Mouse (Mus musculus) liver, embryonic 13.5 days (tissue): ENCODE measurements around the gene Zfp951. TPM values are rescaled to one million over a fixed set of nuclear protein-coding genes. Genes with fewer than 3 reads are reported as not detected.
"Not testable (repeated sequence)": the region's sequence is repeated elsewhere in the genome, so short reads cannot be mapped to it uniquely, and the experiment has no call there.

Experiments
- ATAC-seq: fragments of 200-750 bp; cut with Nextera tagmentation; 2 replicates; pipeline ENCODE4 v1.8.0; 2017; ENCODE audit warnings: low read depth, mild to moderate bottlenecking, moderate number of reproducible peaks, moderate library complexity
- DNase-seq: peaks from one replicate; pipeline ENCODE4 v3.0.0; 2022
- H3K27ac ChIP-seq: fragments of 300-500 bp; sonication (generic); 2 replicates; pipeline ENCODE4 v1.5.1; 2015; ENCODE audit warnings: moderate library complexity, mild to moderate bottlenecking, inconsistent platforms
- H3K27me3 ChIP-seq: fragments of 300-500 bp; sonication (generic); 2 replicates; pipeline ENCODE4 v1.6.1; 2015; ENCODE audit warnings: mild to moderate bottlenecking, inconsistent platforms
- H3K36me3 ChIP-seq: fragments of 300-500 bp; sonication (generic); 2 replicates; pipeline ENCODE4 v1.6.1; 2015; ENCODE audit warnings: mild to moderate bottlenecking, inconsistent platforms
- H3K4me1 ChIP-seq: fragments of 300-500 bp; sonication (generic); replicated peaks from 2 replicates; pipeline ENCODE4 v1.6.1; 2015; ENCODE audit warnings: inconsistent platforms
- H3K4me2 ChIP-seq: fragments of 300-500 bp; sonication (generic); 2 replicates; pipeline ENCODE4 v1.6.1; 2015; ENCODE audit warnings: inconsistent platforms, mild to moderate bottlenecking, moderate library complexity
- H3K4me3 ChIP-seq: fragments of 300-500 bp; sonication (generic); replicated peaks from 2 replicates; pipeline ENCODE4 v1.5.1; 2015; ENCODE audit warnings: mild to moderate bottlenecking, inconsistent platforms
- H3K9ac ChIP-seq: fragments of 300-500 bp; sonication (generic); 2 replicates; pipeline ENCODE4 v1.6.1; 2015; ENCODE audit warnings: mild to moderate bottlenecking, inconsistent platforms
- H3K9me3 ChIP-seq: fragments of 300-500 bp; sonication (generic); replicated peaks from 2 replicates; pipeline ENCODE4 v1.6.1; 2016; ENCODE audit warnings: inconsistent platforms
- WGBS: fragments of 180-500 bp; shearing (Covaris S2); methylation state at CpG from one replicate; pipeline ENCODE4 v1.1.7; 2015; ENCODE audit not compliant: insufficient replicate concordance; 5-methylcytosine and 5-hydroxymethylcytosine counted together
- polyA plus RNA-seq: library from polyadenylated mRNA; unstranded; fragments of >200 nt; fragmentation: Nextera tagmentation; extraction: Ambion mirVana; gene quantifications from 2 replicates; pipeline ENCODE4 v1.2.1, GENCODE M21; 2015

Zfp951 gene
- 1.0 and 1.5 TPM in 2 replicates for polyA plus RNA-seq

DNA sequence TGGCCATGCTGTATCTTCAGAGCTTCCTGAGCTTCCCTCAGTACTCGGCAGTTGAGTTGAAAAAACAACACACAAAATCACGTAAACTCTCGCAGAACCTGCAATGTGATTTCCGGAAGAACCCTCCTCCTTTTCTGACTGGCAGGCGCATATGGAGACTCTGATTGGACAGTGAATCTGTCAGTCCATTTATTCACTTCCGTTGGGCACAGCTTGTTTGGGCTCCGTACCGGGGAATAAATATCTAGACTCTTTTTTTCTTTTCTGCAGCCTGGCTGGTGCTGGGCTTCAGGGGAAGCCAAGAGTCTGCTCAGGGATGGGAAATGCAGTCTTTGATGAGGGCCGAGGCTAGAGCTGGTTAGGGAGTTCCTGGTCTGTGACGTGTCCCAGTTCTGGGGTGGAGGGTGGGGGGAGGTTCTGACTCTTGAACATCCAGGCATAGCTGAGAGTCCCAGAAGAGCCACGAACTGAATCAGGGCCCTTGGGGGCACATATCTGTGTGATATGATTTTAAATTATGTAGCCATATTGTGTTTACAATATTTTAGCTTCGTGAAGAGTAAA lies at the start of gene Zfp951:
Gene Zfp951, minus strand, starts transcription at position 109 of the 564 bp plus-strand sequence.
- peak; percentile 14 for DNase-seq
- peak within 1 kb of the TSS; percentile 39 for H3K4me2 ChIP-seq
- H3K27ac ChIP-seq, H3K36me3 ChIP-seq, H3K27me3 ChIP-seq, H3K4me1 ChIP-seq, H3K9me3 ChIP-seq, H3K9ac ChIP-seq: not testable (repeated sequence)
- peak within 1 kb of the TSS; percentile 41 for H3K4me3 ChIP-seq
- peak; percentile 95 for ATAC-seq
- 27% methylated on average over 11 of the region's 12 CpGs for WGBS

DNA sequence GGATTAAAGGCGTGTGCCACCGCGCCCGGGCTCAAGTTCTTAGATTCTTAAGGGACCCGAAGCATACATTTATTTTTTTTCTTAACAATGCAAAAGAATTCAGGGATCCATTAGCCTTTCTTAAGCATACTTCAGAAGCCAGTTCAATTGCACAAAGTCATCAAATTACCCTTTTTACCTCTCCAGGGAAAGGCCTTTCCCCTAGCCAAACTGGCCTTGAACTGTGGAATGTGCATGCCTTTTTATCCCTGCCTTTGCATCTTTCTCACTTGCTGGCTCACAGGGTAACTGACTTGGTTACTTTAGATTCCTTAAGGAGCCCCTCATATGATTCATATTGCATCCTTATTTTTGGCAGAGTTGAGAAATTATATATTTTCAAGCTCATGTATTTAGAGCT lies 46.7 kb upstream of the Zfp951 start:
- not testable (repeated sequence) for H3K4me1 ChIP-seq, H3K36me3 ChIP-seq, H3K27me3 ChIP-seq, ATAC-seq, H3K9me3 ChIP-seq, DNase-seq, H3K4me3 ChIP-seq, H3K4me2 ChIP-seq, H3K27ac ChIP-seq, H3K9ac ChIP-seq
- WGBS, result 72% methylated on average over 5 of the region's 5 CpGs

DNA sequence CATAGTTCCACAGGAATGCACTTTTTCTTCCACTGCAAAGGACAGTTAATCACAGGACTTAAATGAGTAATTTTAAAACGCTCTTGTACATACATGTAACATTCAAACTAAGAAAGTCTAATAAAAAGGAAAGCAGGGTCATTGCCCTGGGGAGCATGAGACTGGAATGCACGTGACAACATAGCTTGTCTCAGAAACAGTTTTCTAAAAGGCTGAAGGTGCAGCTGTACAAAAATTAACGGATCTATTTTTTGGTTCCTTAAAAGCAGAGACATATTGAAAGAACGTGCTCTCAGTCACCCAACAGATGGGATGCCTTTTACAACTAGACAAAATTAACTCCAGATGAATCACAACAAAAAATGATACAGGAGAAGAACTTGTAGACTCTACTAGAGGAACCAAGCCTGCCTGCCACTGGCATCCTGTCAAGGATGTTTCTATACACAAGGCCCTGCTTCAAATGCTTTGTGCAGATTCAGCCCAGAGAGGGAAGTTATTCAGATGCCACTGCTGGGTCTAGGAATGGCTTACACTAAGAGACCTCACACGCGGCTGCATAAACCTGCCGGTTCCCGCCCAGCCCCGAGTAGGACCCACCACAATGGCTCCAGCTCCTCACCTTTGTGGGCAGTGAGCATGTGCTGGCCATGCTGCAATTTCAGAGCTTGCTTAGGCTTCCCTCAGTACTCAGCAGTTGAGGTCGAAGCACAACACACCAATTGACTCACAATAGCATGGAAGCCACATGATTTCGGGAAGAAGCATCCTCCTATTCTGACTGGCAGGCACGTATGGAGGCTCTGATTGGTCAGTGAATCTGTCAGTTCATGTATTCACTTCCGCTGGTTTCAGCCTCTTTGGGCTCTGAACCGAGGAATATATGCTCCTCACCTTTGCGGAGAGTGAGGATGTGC lies 567 bp downstream of the Zfp951 start:
- H3K4me3 ChIP-seq, result peak overlapping the region; percentile 41
- H3K9me3 ChIP-seq, H3K4me1 ChIP-seq, H3K36me3 ChIP-seq, H3K27me3 ChIP-seq, H3K27ac ChIP-seq, H3K9ac ChIP-seq: not testable (repeated sequence)
- peak overlapping the region; percentile 39 for H3K4me2 ChIP-seq
- DNase-seq (peak; percentile 0), ATAC-seq (peak; percentile 85)
- 34% methylated on average over 10 of the region's 15 CpGs for WGBS

DNA sequence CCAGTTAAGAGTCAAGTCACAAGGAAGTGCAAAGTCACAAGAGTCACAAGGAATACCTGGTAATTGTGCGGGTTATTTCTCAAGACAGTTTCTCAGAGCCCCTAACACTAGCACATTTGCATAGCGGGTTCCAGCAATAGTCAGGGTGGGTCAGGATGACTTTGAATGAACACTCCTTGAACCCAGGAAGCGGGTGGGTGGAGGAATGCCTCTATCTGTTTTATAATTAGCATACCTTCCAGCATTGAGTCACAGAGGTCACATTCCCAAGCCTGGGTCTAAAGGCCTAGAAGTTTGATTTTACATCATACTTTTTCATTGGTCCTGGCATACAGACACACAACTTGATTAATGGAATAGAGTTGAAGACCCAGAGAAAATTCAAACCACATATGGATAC lies 5.3 kb downstream of the Zfp951 start:
- H3K27me3 ChIP-seq, DNase-seq, ATAC-seq, H3K4me2 ChIP-seq, H3K27ac ChIP-seq, H3K9me3 ChIP-seq, H3K4me3 ChIP-seq, H3K36me3 ChIP-seq, H3K9ac ChIP-seq, H3K4me1 ChIP-seq: not testable (repeated sequence)
- 56% methylated on average over 3 of the region's 3 CpGs for WGBS

DNA sequence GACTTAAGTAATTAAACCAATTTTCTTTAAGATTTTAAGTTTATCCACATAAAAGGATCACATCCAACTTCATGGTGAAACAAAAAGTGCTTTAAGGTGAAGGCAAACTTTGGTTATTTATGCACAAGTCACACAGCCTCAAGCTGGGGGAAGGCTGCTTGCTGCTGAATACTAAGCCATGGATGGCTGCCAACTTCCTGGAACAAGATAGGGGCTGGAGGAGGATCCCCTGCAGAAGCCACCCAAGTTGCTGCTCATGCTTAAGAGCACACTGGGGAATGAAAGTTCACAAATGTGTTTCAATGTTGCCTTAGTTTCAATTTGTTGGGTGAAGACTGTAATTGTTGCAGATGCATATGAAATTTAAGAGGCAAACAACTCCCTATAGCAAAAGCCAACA lies 26.5 kb downstream of the Zfp951 start:
- Histone ChIP-seq H3K36me3 (peaks cover 5% of the 10 kb centered on the region), H3K4me2 (no peak overlapping the region), H3K4me1 (no peaks in the 10 kb centered on the region), H3K27me3 (no peaks in the 10 kb centered on the region), H3K27ac (no peak overlapping the region), H3K9ac (no peak overlapping the region), H3K4me3 (no peak overlapping the region), H3K9me3 (peaks cover 20% of the 10 kb centered on the region; the same call in 1 of the 2 replicates)
- no peak for ATAC-seq
- no peak for DNase-seq

DNA sequence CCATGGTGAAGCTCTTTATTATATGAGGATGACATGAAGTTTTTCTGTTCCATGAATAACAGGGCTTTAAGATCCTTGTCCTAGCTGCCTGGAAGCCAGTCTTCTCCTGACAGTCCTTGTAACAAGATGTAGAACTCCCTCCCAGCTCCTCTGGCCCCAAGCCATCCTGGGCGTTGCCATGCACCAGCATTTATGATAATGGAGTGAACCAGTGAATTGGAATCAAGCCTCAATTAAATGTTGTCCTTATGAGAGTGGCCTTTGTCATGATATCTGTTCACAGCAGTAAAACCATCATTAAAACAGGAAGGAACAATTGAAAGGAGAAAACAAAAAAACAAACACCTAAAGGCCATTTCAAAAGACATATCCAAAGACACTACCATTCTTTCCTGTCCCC lies 30.3 kb downstream of the Zfp951 start:
- H3K9me3 ChIP-seq, result peaks cover 40% of the 10 kb centered on the region
- H3K9ac ChIP-seq, result no peak overlapping the region
- H3K4me1 ChIP-seq, result no peaks in the 10 kb centered on the region
- H3K36me3 ChIP-seq, result peaks cover 5% of the 10 kb centered on the region
- no peak for DNase-seq
- H3K4me3 ChIP-seq, result no peak overlapping the region
- ATAC-seq, result no peak
- no peaks in the 10 kb centered on the region for H3K27me3 ChIP-seq
- no peak overlapping the region for H3K4me2 ChIP-seq
- 32% methylated on average over 1 of the region's 1 CpGs for WGBS
- H3K27ac ChIP-seq, result no peak overlapping the region

DNA sequence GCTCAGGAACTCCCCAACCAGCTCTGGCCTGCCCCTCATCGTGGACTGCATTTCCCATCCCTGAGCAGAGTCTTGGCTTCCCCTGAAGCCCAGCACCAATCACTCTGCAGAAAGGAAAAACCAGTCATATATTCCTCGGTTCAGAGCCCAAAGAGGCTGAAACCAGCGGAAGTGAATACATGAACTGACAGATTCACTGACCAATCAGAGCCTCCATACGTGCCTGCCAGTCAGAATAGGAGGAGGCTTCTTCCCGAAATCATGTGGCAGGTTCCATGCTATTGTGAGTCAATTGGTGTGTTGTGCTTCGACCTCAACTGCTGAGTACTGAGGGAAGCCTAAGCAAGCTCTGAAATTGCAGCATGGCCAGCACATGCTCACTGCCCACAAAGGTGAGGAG lies 89.7 kb downstream of the Zfp951 start:
- 53% methylated on average over 6 of the region's 6 CpGs for WGBS
- not testable (repeated sequence) for ATAC-seq

More for the DNA sequence above, 89.7 kb downstream of the Zfp951 start:
- not testable (repeated sequence) for H3K36me3 ChIP-seq, H3K4me2 ChIP-seq, H3K27ac ChIP-seq, H3K9ac ChIP-seq, H3K4me3 ChIP-seq, H3K27me3 ChIP-seq, DNase-seq, H3K9me3 ChIP-seq, H3K4me1 ChIP-seq

Other genes with a start within 250 kb of the Zfp951 start
- gene Abcg3, start 122.6 kb upstream of the Zfp951 start, polyA plus RNA-seq, result 2.5 and 3.3 TPM in 2 replicates